Mouse (Mus musculus) ES-E14 (cell line): ENCODE measurements at regions not wholly inside any gene's neighbourhood (a gene's known extent, or its start where the extent isn't known, plus 50 kb on each side); places are given as distances from the start of the nearest gene placed in this dataset.

ENCODE experiments used
- DNase-seq: peaks from one replicate; pipeline ENCODE4 v3.0.0-alpha.2; 2013; ENCODE audit warnings: low read depth, low spot score
- H3K27ac ChIP-seq: 2 replicates; pipeline ENCODE4 v1.5.1; 2012; ENCODE audit warnings: low read depth, mild to moderate bottlenecking, low read length, moderate library complexity, mixed read lengths; ENCODE audit not compliant: poor library complexity, insufficient read depth, severe bottlenecking
- H3K36me3 ChIP-seq: 2 replicates; pipeline ENCODE4 v1.6.1; 2012; ENCODE audit warnings: mild to moderate bottlenecking, low read length, moderate library complexity, mixed read lengths; ENCODE audit not compliant: control insufficient read depth, poor library complexity, insufficient read depth, severe bottlenecking
- H3K4me1 ChIP-seq, 2 experiments: fragments of 150-350 bp in 1 of 2; sonication (generic) in 1 of 2; 2 replicates each; pipeline ENCODE4 v1.6.1; 2012; ENCODE audit warnings: low read length in 2 of 2, mild to moderate bottlenecking in 1 of 2, mixed read lengths in 1 of 2; ENCODE audit not compliant: control insufficient read depth in 2 of 2, insufficient read depth in 2 of 2, poor library complexity in 1 of 2
- H3K4me3 ChIP-seq, 2 experiments: fragments of 150-350 bp in 1 of 2; sonication (generic) in 1 of 2; 2 replicates each; pipeline ENCODE4 v1.5.1; 2012; ENCODE audit warnings: low read length in 2 of 2, low read depth in 1 of 2, mild to moderate bottlenecking in 1 of 2, mixed read lengths in 1 of 2; ENCODE audit not compliant: insufficient read depth in 1 of 2, poor library complexity in 1 of 2, severe bottlenecking in 1 of 2
- H3K9ac ChIP-seq: 2 replicates; pipeline ENCODE4 v1.6.1; 2012; ENCODE audit warnings: low read depth, mild to moderate bottlenecking, low read length, mixed read lengths; ENCODE audit not compliant: poor library complexity, insufficient read depth, severe bottlenecking
- H3K9me3 ChIP-seq: fragments of 150-350 bp; sonication (generic); 2 replicates; pipeline ENCODE4 v1.6.1; 2012; ENCODE audit warnings: low read depth, mild to moderate bottlenecking, low read length; ENCODE audit not compliant: control insufficient read depth, insufficient read depth
- CHD2 ChIP-seq: IDR thresholded peaks from 2 replicates; pipeline ENCODE4 v1.6.1; 2014; ENCODE audit warnings: mild to moderate bottlenecking, low read depth, low read length, inconsistent platforms
- HCFC1 ChIP-seq: IDR thresholded peaks from 2 replicates; pipeline ENCODE4 v1.6.1; 2012; ENCODE audit warnings: low read length, inconsistent platforms, borderline replicate concordance; ENCODE audit not compliant: insufficient read depth
- MAFK ChIP-seq: IDR thresholded peaks from 2 replicates; pipeline ENCODE4 v1.6.1; 2014; ENCODE audit warnings: mild to moderate bottlenecking, low read depth, low read length, inconsistent platforms; ENCODE audit not compliant: insufficient read depth
- ZC3H11A ChIP-seq: IDR thresholded peaks from 2 replicates; pipeline ENCODE4 v1.6.1; 2012; ENCODE audit warnings: low read depth, mild to moderate bottlenecking, inconsistent platforms, low read length, borderline replicate concordance
- ZNF384 ChIP-seq: IDR thresholded peaks from 2 replicates; pipeline ENCODE4 v1.6.1; 2012; ENCODE audit warnings: low read depth, low read length, inconsistent platforms
- in situ Hi-C, 2 experiments: fragments of 600-800 bp; cut with MboI; formaldehyde crosslinking; loops; one replicate each; pipeline ENCODE4 v1.15.1; 2025; ENCODE audit warnings: low sequenced_read_pairs in 2 of 2, inconsistent platforms in 1 of 2; ENCODE audit not compliant: unreplicated experiment in 2 of 2

DNA sequence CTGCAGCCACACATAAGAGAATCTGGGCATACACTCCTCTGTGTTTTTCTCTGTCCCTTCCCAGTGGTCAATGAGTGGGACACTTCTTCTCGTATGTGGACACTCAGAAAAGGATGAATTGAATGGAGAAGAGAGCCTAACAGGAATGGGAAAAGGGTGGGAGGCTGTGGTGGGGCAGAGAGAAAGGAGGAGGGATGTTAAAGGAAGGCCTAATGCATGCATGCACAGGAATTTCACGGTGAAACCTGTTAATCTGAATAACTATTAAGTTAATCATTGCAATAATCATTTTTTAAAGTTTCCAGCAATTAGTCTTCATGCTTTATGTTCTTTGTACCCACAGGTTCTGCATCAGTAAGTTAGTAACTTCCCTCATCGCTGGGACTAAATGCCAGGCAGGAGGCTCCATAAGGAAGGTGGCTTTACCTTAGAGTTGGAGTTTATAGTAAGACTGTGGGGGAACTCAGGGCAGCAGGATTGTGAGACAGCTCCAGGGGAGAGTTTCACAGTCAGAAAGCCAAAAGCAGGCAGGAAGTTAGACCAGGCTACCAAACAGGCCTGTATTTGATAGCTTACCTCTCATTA, 305.3 kb upstream of the Adamts16 start:
- in situ Hi-C loops, result no loop called here
- Histone ChIP-seq H3K9me3 (no peaks in the 10 kb centered on the region), H3K9ac (no peak overlapping the region), H3K4me3 (no peak overlapping the region), H3K4me1 (no peaks in the 10 kb centered on the region), H3K27ac (no peak overlapping the region), H3K36me3 (no peaks in the 10 kb centered on the region)
- no peak for DNase-seq
- TF ChIP-seq ZC3H11A, result no peak
- TF ChIP-seq CHD2, result no peak
- no peak for TF ChIP-seq HCFC1

DNA sequence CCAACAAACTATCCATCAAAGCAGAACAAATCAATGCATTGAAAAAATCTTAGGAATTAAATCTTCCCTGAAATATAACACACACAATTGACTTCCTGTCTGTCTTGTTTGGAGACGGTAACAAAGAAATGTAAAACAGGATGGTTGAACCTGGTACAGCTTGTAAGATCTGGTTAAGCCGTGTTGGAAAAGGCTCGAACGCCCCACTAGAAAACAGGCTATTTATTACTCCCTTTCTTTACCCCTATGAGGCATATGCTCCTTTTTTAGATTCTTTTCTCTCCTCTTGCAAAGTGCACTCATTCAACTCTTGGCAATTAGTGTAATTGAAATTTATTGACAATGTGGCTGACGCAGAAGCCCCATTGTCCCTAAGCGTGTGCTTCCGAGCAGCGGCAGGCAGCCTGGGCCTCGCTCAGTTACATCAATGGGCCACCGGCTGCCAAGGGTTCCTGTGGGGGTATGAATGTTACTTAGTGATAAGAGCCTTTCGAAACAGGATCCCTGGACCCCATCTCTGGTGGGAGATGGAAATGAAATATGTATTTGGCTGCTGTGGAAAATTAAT, 297.2 kb upstream of the Adamts16 start:
- Histone ChIP-seq H3K9me3 (no peaks in the 10 kb centered on the region), H3K9ac (no peak overlapping the region), H3K27ac (no peak overlapping the region), H3K4me1 (no peaks in the 10 kb centered on the region), H3K4me3 (no peak overlapping the region), H3K36me3 (no peaks in the 10 kb centered on the region)
- TF ChIP-seq ZNF384, result no peak
- no peak for TF ChIP-seq ZC3H11A
- no peak for TF ChIP-seq HCFC1
- no peak for TF ChIP-seq MAFK
- TF ChIP-seq CHD2, result no peak
- in situ Hi-C loops, result no loop called here
- no peak for DNase-seq

DNA sequence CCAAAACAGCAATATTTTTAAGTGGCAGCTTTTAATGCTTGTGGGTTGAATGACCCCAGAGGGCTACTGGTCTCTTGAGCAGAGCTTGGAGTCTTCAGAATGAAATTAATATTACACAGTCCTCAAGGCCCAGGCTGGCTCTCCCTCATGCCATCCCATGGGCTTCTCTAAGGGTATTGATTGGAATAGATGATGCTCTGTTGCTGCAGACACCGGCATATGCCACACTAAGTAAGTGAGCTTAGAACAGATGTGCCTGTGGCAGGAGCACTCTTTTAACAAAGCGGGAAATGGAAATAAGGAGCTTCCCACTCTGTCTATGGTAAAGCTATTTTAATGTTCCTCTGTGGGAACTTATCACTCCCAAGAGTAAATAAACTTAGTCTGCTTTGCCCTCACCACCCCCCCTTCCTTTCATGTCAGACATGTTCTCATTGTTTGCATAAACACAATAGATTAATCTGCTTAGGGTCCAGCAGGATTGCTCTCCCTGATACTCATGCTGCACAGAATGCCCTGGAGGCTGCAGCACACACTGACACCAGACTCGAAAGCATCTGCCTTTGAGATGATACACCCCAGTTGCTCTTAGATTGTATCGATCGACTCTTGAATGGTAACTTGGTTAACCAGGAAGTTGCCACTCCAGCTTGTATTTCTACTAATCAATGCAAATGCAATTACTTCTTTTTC, 294.5 kb upstream of the Adamts16 start:
- H3K4me1 ChIP-seq, result no peaks in the 10 kb centered on the region
- no peak overlapping the region for H3K9ac ChIP-seq
- H3K27ac ChIP-seq, result no peak overlapping the region
- no peak for TF ChIP-seq HCFC1
- TF ChIP-seq CHD2, result no peak
- no peak overlapping the region for H3K4me3 ChIP-seq
- H3K36me3 ChIP-seq, result no peaks in the 10 kb centered on the region
- no peaks in the 10 kb centered on the region for H3K9me3 ChIP-seq
- in situ Hi-C loops, result no loop called here
- no peak for DNase-seq

DNA sequence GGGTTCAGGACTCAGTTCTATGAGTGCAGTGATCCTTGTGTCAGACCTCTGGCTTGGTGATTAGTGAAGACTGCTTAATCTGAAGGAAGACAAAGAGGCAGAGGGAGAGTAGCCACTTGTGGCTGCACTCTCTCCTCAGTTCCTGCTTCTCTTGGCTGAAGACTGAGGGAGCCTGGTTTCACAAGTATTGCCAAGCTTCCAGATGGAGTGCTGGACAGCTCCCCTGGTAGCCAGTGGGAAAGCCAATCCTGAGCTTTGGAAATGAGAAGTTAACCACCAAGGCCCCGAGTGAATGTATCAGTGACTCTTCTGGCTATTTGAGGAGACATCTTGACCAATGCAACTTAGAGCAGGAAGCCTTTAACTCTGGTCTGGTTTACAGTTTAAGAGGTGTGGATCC, 279.9 kb upstream of the Adamts16 start:
- no peak overlapping the region for H3K9ac ChIP-seq
- H3K4me3 ChIP-seq, result no peak overlapping the region
- H3K4me1 ChIP-seq, result no peaks in the 10 kb centered on the region
- H3K9me3 ChIP-seq, result no peaks in the 10 kb centered on the region
- peak; percentile 28 for DNase-seq
- no peaks in the 10 kb centered on the region for H3K36me3 ChIP-seq
- TF ChIP-seq ZC3H11A (no peak), CHD2 (no peak), ZNF384 (no peak)
- in situ Hi-C loops, result no loop called here
- H3K27ac ChIP-seq, result no peak overlapping the region

DNA sequence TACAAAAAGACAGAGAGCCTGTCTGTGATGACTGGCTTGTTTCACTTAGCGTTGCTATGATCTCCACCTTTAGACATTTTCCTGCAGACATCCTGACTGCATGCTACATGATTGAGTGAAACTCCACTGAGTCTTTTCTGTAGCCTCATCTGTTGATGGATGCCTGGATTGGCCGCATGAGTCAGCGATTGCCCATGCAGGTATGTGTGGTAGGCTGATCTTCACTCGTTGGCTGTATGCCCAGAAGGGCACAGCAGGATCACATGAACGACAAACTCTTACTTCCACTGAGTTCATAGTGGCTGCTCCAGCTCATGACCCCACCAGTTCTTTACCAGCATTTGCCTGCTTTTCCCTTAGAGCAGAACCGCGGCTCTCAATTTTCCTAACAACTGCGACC, 266.6 kb upstream of the Adamts16 start:
- Histone ChIP-seq H3K9me3 (no peaks in the 10 kb centered on the region), H3K4me1 (no peaks in the 10 kb centered on the region), H3K36me3 (no peaks in the 10 kb centered on the region), H3K9ac (no peak overlapping the region), H3K27ac (no peak overlapping the region), H3K4me3 (no peak overlapping the region)
- DNase-seq, result no peak
- TF ChIP-seq MAFK, result no peak
- no peak for TF ChIP-seq ZC3H11A
- no peak for TF ChIP-seq ZNF384
- TF ChIP-seq CHD2, result no peak
- no peak for TF ChIP-seq HCFC1
- in situ Hi-C loops, result no loop called here
